Mouse (Mus musculus) 3T3-L1 (cell line): ENCODE data around the gene Lclat1.
A peak's percentile ranks its signal among the peaks of the same experiment; 100 is the strongest.

Experiments
- DNase-seq: peaks from one replicate; pipeline ENCODE4 v3.0.0-alpha.2; 2015; ENCODE audit warnings: low read depth, low spot score

Lclat1 gene

DNA sequence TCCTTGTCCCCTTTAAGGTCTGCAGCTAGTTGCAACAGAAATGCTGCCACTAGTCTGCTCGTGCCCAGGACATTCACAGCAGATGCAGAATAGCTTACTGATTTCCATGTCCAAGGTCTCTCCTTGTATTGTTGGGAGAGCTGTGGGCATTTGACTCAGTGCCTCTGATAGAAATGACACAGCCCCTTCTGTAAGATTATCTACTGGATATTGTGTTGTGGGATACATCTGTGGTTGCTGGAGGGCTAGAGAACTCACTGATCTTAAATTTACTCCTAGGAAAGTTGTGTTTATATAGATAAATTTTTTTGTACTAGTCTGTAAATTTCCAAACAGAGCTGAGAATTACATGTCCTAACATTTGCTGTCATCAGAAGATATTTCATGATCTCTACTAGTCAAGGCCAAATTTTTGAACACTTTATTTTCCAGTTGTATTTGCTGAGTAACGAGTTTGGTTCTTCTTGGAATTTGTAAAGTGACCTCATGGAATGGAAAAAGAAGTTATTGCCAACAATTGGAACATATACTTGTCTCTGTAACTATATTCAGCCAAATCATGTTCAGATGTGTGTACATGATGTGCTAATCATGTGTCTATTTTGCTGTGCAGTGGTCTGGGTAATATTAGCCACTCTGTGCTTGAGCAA lies 87.4 kb downstream of the Lclat1 start:
- peak; percentile 96 for DNase-seq

DNA sequence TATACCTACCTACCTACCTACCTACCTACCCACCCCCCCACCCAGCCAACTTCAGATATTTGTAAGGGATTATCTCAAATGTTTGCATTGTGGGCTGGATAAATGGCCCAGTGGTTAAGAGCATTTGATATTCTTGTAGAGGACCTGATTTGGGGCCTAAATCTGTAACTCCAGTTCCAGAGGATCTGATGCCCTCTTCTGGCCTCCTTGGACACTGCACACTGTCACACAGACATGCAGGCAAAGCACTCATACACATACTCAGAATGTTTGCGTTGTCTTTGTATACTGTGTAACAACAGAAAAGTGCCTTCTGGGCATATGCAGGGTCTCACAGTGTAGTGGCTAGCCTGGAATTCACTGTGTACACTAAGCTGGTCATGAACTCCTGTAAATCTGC lies 88.4 kb downstream of the Lclat1 start:
- peak; percentile 66 for DNase-seq

DNA sequence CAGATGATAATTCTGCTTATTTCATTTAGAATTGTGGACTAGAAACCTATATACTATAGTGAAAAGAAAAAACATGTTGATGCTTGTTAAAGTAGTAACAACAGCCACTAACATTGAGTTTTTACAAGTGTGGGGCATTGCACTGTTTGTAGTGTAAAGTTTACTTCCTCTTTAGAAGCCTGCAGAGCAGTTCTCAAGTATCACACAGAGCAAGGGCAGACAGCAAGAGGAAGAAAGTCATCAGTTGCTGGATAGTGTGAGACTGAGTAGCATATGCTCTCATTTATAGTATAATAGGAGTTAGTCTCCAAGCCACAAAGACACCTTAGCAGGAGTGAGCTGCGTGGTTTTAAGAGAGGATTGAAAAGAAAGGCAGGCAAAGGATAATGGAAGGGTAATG lies 89.9 kb downstream of the Lclat1 start:
- DNase-seq = no peak

DNA sequence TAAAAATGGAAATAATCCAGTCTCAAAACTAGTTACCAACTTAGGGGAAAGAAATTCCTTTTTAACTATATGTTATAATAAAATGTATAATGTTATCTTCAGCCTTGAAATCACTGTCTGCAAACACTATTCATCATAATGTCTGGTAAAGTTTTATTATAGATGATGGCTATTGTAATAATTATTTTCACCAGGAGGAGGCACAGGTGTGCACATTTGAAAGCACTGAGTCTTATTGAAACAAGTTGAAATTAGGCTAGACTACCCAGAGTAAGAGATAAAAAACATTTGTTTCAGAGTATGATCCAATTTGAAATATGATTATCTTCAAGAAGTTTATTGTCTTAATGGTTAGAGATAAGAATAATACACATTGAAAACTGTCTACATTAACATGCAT lies 91.6 kb downstream of the Lclat1 start:
- DNase-seq = peak; percentile 69

DNA sequence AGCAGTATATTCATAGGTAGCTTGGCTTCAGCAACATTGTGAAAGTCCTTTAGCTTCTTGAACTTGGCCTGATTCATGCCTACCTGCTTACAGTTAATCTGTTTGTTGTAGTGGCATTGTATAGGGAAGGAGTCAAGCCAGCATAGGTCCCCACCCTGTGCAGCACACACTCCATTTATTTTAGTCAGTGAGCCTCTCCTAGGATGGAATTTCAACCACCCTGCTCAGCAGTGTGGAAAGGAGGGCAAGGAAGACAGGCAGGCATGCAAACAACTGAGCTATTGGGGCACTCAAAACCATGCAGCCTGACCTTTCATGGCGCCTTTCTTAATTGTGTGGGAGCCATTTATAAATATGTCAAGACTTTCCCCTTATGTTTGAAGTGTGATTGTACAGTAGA lies 92.6 kb downstream of the Lclat1 start:
- DNase-seq = no peak

DNA sequence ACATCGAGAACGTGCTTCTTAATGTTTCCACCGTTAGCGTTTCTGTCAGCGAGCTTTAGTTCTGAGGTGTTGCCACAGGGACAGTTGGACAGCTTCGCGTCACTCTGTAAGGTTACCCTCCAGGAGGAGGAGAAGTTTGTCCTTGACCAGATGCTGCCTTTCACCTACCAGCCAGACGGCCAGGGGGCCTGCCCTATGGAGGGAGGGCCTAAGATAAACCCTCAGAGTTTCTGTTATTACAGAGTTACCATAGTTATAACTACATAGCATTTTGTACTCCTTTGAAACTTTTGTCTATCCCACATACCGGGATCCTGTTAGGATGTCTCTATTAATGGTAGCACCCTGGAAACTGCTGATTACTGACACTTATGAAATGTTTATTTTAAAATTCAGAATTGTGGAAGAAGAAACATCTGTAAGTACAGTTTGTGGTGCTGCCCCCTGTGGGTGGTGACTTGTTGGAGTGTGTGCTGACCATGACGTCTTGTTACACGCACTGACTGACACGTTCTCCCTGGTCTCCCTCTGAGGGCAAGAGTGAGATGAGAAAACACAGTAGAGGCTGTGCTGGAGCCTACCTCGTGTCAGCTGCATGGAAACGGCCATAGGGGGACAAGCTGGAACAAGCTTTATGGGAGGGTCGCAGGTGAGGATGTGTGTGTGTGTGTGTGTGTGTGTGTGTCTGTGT lies 96.0 kb downstream of the Lclat1 start:
- DNase-seq = no peak

DNA sequence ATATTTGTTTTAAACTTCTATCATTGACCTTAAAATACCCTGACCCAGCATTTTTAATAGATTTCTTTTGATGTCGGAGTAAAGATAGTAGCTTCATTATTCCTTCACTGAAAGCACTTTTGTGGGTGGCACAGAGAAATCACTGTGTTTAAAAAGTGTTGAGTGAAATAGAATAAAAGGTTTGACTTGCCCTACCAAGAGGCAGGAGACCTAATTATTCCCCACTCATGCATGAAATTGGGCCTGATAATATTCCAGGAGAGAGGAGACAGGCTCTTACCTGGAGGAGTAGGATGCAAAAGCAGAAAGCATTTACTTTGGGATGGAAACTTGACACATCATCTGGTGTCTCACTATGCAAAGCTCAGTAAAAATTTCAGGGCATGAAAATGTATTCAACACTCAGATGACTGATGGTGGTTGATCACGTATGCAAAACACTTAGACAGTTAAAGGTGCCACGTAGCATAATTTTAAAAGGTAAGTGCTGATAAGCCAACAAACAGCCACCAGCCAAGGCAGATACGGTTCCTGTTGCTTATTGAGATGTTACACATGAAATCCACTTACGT lies 103.3 kb downstream of the Lclat1 start:
- no peak for DNase-seq

DNA sequence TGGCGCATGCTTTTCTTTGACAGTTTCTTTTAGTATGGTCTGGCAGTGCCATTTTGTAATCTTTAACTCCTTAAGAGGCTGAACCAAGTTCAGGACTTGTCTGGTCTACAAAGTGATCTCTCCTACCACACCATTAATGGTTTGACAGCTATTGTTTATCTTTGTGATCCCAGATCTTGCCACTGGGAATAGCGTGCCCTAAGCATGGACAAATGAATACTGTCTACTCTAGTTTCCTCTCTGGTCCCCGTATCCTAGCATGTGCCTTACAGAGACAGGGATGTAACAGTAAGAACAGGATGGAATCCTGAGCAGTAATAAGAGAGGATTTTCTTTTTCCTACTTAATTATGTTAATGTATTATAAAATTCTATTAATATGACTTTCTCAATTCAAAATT lies 105.0 kb downstream of the Lclat1 start:
- DNase-seq = no peak

DNA sequence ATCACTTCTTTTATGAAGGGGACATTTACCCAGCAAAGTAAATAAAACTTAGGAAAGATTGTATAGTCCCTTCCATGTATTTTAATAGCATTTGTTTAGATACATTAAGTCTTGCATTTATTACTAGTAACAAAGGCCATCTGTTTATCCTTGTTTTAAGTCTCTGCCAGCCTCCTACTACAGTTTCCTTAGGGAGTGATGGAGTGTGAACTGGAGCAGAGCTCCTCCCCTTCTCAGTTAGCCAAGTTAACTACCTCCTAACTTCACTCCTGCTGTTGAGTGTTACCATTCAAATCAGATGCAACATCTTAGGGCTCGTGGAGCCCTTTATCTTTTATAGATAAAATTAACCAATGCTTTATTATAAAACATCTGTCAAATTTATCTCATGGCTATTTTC lies 105.4 kb downstream of the Lclat1 start:
- peak; percentile 52 for DNase-seq

DNA sequence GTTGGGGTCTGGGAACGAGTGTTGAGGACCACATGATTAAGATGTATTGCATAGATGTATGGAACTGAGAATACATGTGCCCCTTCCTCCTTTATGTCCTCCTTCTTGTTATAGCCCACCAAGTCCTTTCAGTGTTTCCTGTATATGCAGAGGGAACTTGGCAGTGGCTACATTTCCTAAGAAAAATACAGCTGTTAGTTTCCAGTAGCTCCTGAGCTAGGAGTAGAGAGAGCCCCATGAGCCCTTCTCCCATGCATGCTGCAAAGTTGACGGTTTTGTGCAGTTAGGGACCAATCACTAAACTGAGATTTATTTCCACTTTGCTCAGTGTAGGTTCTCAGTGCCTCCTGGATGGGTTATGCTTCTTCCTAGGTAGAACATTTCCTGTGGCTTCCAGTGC lies 105.9 kb downstream of the Lclat1 start:
- DNase-seq = no peak

DNA sequence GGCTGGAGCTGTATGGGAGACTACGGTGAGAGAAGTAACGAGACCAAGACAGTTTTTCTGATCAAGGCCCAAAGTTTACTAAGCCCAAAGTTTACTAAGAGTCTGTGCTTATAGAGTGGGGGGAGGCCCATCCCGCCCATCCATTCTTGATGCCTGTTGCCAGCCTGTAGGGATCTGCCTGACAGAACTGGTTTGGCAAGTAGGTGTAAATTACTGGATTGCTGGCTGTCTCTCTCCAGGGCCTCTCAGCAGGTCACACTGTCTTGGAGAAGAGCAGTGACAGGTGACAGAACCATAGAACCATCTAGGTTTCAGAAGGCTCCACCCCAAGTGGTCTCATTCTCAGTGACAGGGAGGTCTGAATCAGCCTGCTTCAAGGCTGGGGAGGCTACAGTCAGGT lies 109.5 kb downstream of the Lclat1 start:
- no peak for DNase-seq

DNA sequence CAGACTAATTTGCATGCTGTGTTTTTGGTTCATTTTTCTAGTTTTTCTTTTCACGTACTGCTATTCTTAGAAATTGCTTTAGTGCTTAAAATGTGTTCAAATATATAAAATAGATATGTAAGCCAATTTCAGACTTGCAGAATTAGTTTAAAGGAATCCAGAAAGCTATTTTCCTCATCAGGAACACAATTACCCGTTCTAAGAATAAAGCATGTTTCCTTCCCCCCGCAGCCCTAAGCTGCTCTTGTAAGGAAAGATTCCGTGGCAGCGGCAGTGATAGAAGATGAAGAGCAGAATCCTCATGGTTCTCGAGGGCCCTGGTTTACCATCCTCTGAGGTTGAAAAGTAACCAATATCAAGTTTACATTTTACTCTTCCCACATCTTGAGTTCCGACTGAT lies 113.0 kb downstream of the Lclat1 start:
- DNase-seq = no peak

DNA sequence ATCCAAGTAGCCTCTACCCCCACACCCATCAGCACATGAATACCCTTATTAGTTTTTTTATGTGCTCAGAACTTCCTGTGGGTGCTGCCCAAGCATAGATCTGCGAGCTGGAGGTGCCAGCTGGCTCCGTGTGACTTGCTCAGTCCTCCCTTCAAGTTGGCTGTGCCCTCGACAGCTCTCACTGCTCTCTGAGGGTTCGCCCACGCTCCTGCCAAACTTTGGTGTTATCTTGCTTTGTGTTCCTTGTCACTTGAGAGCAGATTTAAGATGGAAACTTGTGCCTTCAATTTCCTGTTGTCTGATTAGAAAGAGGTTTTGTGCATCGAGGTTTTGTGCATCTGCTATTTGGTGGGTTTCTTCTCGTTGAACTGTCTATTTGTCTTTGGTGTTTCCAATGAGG lies 114.3 kb downstream of the Lclat1 start:
- no peak for DNase-seq

DNA sequence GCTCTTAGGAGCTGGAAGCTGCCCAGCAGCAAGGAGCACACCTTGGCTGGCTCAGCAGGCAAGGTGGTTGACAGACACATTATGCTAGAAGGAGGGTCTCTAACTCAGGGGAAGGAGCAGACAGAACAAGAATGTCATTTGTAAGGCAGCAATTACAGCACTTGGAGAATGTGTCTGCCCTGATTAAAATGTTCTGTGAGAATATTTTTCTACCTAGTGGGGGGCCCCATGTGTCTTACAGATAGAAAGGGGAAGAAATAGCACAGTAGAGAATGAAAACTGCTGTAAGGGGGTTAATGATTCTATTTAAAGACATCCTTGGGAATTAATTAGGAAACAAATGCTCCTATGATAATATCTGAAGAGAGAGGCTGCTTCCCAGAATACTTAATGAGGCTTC lies 117.7 kb downstream of the Lclat1 start:
- no peak for DNase-seq

DNA sequence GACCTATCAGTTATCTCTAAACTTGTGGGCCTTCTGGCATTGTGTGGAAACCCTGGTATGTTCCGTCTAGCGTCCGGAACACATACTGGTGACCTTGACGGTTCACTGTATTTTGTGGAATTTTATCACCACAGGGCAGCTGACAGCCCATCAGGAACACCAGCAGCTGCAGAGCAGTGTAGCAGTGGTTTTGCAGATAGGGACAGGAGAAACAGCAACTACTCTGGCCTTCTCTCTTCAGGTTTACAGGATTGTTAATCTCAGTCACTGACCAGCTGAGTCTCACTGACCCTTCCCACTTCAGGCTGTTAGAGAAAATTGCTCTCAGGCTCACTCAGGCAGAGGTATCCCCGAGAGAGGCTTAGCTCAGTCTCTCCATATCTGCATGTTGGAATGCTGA lies 118.2 kb downstream of the Lclat1 start:
- DNase-seq = no peak

DNA sequence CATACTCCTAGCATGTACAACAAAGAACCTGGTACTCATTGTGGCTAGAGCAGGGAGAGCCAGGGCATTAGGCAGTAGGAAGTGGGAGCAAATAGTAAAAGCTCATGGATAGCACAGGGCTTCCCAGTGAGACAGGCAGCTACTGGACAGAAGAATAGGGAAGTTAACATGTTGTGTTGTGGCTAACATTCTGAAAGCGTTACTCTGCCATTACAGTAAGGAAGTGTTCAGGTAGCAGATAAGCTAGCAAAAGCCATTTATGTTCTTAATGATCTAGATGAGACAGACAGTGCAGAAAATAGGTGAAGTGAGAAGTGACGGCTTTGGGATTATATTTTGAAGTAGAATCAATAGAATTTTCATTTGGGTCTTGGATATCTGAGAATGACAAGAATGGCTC lies 118.8 kb downstream of the Lclat1 start:
- DNase-seq = no peak

DNA sequence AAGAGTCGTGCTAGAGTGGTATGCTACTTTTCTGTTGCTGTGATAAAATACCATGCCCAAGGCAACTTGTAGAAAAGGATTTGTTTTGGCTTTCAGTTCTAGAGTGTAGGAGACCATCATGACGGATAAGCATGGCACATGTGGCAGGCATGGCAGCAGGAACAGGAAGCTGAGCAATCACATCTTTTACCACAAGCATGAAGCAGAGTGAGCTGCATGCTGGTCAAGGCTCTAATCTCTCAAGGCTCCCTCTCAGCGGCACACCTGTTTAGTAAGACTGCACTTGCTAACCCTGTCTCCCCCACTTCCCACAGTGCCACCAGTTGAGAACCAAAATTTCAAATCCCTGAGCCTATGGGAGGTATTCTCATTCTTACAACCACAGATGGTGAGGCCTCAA lies 119.6 kb downstream of the Lclat1 start:
- no peak for DNase-seq

DNA sequence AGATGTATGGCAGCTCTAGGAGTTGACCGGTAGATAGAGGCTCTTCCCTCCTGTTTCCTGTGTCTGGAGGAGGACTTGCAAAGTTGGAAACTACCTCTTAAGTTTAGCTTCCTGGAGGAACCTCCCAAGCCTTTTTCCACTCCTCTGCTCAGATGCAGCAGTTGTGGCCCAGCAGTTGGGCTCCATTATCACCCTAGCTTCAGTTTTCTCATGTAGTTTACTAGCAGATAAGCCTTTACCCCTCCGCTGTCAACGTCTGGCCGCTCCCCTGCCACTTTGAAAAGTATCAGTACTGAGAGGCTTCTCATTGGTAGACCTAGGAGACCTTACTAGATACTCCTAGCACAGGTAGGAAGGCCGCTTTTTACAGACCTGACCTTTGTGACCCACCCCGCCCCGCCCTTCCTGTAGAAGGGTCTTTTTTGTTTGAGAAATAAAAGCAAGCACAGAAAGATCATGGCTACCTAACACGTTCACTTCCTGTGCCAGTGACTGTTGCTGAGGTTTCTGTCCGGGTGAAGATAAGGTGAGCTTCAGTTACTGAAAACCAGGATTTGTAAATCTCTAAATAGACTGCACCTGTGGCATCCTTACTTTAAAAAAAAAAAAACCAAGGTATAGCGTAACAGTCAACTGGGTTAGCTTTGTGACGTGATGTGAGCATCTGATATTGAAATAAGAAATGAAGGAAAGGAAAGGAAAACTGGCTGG lies 121.8 kb downstream of the Lclat1 start:
- DNase-seq = no peak

DNA sequence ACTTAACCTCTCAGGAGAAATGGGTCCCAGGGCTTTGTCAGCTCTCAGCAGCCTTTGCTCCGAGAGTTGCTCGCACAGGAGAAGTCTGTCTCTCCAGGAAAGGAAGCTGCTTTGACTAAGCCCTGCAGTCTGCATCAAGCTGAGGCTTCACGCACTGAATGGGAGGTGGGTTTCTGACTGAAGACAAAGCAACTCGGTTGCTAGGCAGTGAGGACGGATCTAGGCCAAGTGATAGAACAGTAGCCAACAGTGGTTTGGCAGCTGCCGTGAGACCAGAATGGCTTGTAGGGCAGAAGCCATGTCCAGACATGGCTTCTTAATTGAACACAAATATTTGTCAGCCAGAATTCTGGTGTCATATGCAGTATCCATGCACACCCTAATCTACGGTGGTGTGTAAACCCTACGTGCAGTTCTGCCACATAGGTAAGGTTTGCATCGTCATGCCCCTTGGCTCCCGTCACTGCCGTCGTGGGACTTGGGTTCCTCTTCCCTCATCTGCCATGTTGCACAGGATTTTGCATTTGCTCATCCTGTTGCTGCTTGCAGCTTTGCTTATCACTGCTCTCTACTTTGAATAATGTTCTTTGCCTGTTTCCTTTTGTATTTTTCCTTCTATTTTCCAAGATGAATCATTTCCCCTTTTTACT lies 122.7 kb downstream of the Lclat1 start:
- DNase-seq = no peak

DNA sequence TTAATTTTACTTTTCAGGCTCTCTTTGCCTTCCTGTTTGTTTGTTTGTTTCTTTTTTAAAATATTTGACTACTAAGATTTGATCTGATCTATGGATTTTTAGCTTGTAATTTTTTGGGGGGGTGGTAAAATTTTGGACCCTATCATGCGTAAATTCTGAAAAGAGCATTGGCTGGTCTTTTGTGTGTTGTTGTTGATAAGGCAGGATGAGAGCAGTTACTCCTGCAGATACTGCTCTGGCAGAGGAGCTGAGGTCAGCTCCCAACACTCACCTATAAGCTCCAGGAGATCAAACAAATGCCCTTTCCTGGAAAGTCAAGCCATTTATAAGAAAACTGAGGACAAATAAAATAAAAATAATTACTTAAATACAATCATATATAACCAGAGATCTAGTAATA lies 123.6 kb downstream of the Lclat1 start:
- no peak for DNase-seq

DNA sequence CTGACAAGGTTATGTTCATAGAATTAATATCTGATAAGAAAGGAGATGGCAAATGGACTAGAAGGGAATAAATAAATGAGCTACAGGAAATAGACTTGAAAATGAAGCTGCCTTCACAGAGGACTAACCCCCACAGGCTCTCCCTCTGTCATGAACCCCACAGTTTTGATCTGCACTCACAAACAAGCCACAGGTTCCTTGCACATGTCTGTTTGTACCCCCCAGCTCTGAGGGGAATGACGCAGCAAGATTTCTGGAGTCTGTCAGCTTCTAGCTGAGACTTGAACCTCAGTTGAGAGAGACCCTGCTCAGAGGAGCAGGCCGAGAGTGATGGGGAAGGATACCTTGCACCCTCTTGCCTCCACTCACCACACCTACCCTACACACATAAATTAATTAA lies 124.8 kb downstream of the Lclat1 start:
- no peak for DNase-seq

DNA sequence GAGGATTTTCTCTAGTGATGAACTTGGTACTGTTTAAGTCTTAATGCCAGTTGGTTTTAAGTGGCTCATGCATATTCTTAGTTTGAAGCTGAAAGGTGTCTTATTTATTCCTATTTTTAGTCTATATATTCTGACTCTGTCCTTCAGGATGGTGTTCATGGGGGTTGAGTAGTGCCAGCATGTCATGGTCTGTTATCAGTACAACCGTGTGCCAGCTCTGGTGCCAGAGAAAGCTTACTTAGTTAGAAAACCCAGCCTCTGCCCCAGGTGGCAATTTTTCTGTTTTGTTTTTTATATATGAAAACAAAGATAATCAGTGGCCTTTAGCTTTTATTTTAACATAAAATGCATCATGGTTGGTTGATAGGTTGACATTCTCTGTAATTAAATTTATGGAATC lies 126.2 kb downstream of the Lclat1 start:
- no peak for DNase-seq
